Mouse (Mus musculus): ENCODE measurements around the gene Zfyve9. TPM values are rescaled to one million over a fixed set of nuclear protein-coding genes. Genes with fewer than 3 reads are reported as not detected.
A peak's percentile ranks its signal among the peaks of the same experiment; 100 is the strongest.

The Zfyve9 gene
- polyA plus RNA-seq, 1 experiment from 2014 or later = 3.6 TPM

- Histone ChIP-seq H3K9me3 (ENCODE audit: control insufficient read depth, low read length) (no peaks in the 10 kb centered on the region), H3K4me1 (ENCODE audit: control insufficient read depth, insufficient read depth, low read length) (no peaks in the 10 kb centered on the region), H3K27me3 (ENCODE audit: control insufficient read depth, insufficient read depth, low read length) (no peaks in the 10 kb centered on the region), H3K4me3 (ENCODE audit: low read depth, low read length) (no peak overlapping the region), H3K4me2 (no peak overlapping the region), H3K36me3 (ENCODE audit: control insufficient read depth, insufficient read depth, low read length) (no peaks in the 10 kb centered on the region), H3K9ac (ENCODE audit: low read length) (no peak overlapping the region), H3K27ac (ENCODE audit: low read depth, low read length) (no peak overlapping the region)
- 92% methylated on average over 3 of the region's 3 CpGs for WGBS
- ATAC-seq (ENCODE audit: low FRiP score) = no peak
- peak; percentile 23 for DNase-seq (ENCODE audit: low spot score, missing footprints)
These were observed 34.3 kb downstream of the Zfyve9 start for GRCm38 (mm10) chr4:108746160-108746873.

- WGBS = 48% methylated on average over 3 of the region's 3 CpGs
- Histone ChIP-seq H3K4me2 (no peak overlapping the region), H3K4me3 (ENCODE audit: low read depth, low read length) (no peak overlapping the region), H3K36me3 (ENCODE audit: control insufficient read depth, insufficient read depth, low read length) (no peaks in the 10 kb centered on the region), H3K27ac (ENCODE audit: low read depth, low read length) (no peak overlapping the region), H3K27me3 (ENCODE audit: control insufficient read depth, insufficient read depth, low read length) (no peaks in the 10 kb centered on the region), H3K9ac (ENCODE audit: low read length) (no peak overlapping the region), H3K9me3 (ENCODE audit: control insufficient read depth, low read length) (no peaks in the 10 kb centered on the region), H3K4me1 (ENCODE audit: control insufficient read depth, insufficient read depth, low read length) (no peaks in the 10 kb centered on the region)
- DNase-seq (ENCODE audit: low spot score, missing footprints) = peak; percentile 44
- ATAC-seq (ENCODE audit: low FRiP score) = no peak
These were observed 49.0 kb downstream of the Zfyve9 start for GRCm38 (mm10) chr4:108731582-108731981.

- Histone ChIP-seq H3K4me2 (no peak overlapping the region), H3K27ac (ENCODE audit: low read depth, low read length) (no peak overlapping the region), H3K4me3 (ENCODE audit: low read depth, low read length) (no peak overlapping the region), H3K27me3 (ENCODE audit: control insufficient read depth, insufficient read depth, low read length) (no peaks in the 10 kb centered on the region), H3K9me3 (ENCODE audit: control insufficient read depth, low read length) (no peaks in the 10 kb centered on the region), H3K9ac (ENCODE audit: low read length) (no peak overlapping the region), H3K4me1 (ENCODE audit: control insufficient read depth, insufficient read depth, low read length) (no peaks in the 10 kb centered on the region), H3K36me3 (ENCODE audit: control insufficient read depth, insufficient read depth, low read length) (no peaks in the 10 kb centered on the region)
- DNase-seq (ENCODE audit: low spot score, missing footprints) (peak; percentile 61), ATAC-seq (ENCODE audit: low FRiP score) (no peak)
- 86% methylated on average over 1 of the region's 1 CpGs for WGBS
These were observed 50.1 kb downstream of the Zfyve9 start for GRCm38 (mm10) chr4:108730450-108730849.

GRCm38 (mm10) chr4:108724102-108724501, 56.5 kb downstream of the Zfyve9 start:
- no peak for ATAC-seq (ENCODE audit: low FRiP score)
- Histone ChIP-seq H3K4me1 (ENCODE audit: control insufficient read depth, insufficient read depth, low read length) (no peaks in the 10 kb centered on the region), H3K9ac (ENCODE audit: low read length) (no peak overlapping the region), H3K27me3 (ENCODE audit: control insufficient read depth, insufficient read depth, low read length) (no peaks in the 10 kb centered on the region), H3K4me2 (no peak overlapping the region), H3K36me3 (ENCODE audit: control insufficient read depth, insufficient read depth, low read length) (0 out of 2 replicates have a peak, but pooled peaks cover 3% of the 10 kb centered on the region), H3K4me3 (ENCODE audit: low read depth, low read length) (no peak overlapping the region), H3K9me3 (ENCODE audit: control insufficient read depth, low read length) (no peaks in the 10 kb centered on the region), H3K27ac (ENCODE audit: low read depth, low read length) (no peak overlapping the region)
- WGBS = 93% methylated on average over 2 of the region's 2 CpGs
- no peak for DNase-seq (ENCODE audit: low spot score, missing footprints)

GRCm38 (mm10) chr4:108721245-108721784, 59.3 kb downstream of the Zfyve9 start:
- no peak overlapping the region for H3K4me2 ChIP-seq
- no peaks in the 10 kb centered on the region for H3K4me1 ChIP-seq (ENCODE audit: control insufficient read depth, insufficient read depth, low read length)
- ATAC-seq (ENCODE audit: low FRiP score) = no peak
- H3K9ac ChIP-seq (ENCODE audit: low read length) = no peak overlapping the region
- H3K4me3 ChIP-seq (ENCODE audit: low read depth, low read length) = no peak overlapping the region
- no peak overlapping the region for H3K27ac ChIP-seq (ENCODE audit: low read depth, low read length)
- 85% methylated on average over 3 of the region's 3 CpGs for WGBS
- no peaks in the 10 kb centered on the region for H3K27me3 ChIP-seq (ENCODE audit: control insufficient read depth, insufficient read depth, low read length)
- DNase-seq (ENCODE audit: low spot score, missing footprints) = no peak
- H3K9me3 ChIP-seq (ENCODE audit: control insufficient read depth, low read length) = no peaks in the 10 kb centered on the region
- H3K36me3 ChIP-seq (ENCODE audit: control insufficient read depth, insufficient read depth, low read length) = 0 out of 2 replicates have a peak, but pooled peaks cover 3% of the 10 kb centered on the region

GRCm38 (mm10) chr4:108719349-108719748, 61.2 kb downstream of the Zfyve9 start, which contains the start of gene 3110021N24Rik:
3110021N24Rik (plus strand) TSS chr4:108719649.
- no peak for ATAC-seq (ENCODE audit: low FRiP score)
- 91% methylated on average over 5 of the region's 5 CpGs for WGBS

GRCm38 (mm10) chr4:108708209-108708608, 72.4 kb downstream of the Zfyve9 start:
- WGBS = 89% methylated on average over 5 of the region's 5 CpGs
- no peak overlapping the region for H3K4me2 ChIP-seq
- ATAC-seq (ENCODE audit: low FRiP score) (no peak), DNase-seq (ENCODE audit: low spot score, missing footprints) (no peak)
- no peaks in the 10 kb centered on the region for H3K36me3 ChIP-seq (ENCODE audit: control insufficient read depth, insufficient read depth, low read length)
- no peak overlapping the region for H3K4me3 ChIP-seq (ENCODE audit: low read depth, low read length)
- H3K9ac ChIP-seq (ENCODE audit: low read length) = no peak overlapping the region
- no peak overlapping the region for H3K27ac ChIP-seq (ENCODE audit: low read depth, low read length)
- H3K9me3 ChIP-seq (ENCODE audit: control insufficient read depth, low read length) = no peaks in the 10 kb centered on the region
- no peaks in the 10 kb centered on the region for H3K4me1 ChIP-seq (ENCODE audit: control insufficient read depth, insufficient read depth, low read length)
- H3K27me3 ChIP-seq (ENCODE audit: control insufficient read depth, insufficient read depth, low read length) = no peaks in the 10 kb centered on the region

More at GRCm38 (mm10) chr4:108719349-108719748, 61.2 kb downstream of the Zfyve9 start, which contains the start of gene 3110021N24Rik:
- Histone ChIP-seq H3K27ac (ENCODE audit: low read depth, low read length) (no peak within 1 kb of the TSS), H3K4me3 (ENCODE audit: low read depth, low read length) (no peak within 1 kb of the TSS), H3K4me2 (no peak within 1 kb of the TSS), H3K9ac (ENCODE audit: low read length) (no peak within 1 kb of the TSS), H3K9me3 (ENCODE audit: control insufficient read depth, low read length) (no peaks in the 10 kb centered on the region), H3K27me3 (ENCODE audit: control insufficient read depth, insufficient read depth, low read length) (no peaks in the 10 kb centered on the region), H3K36me3 (ENCODE audit: control insufficient read depth, insufficient read depth, low read length) (0 out of 2 replicates have a peak, but pooled peaks cover 3% of the 10 kb centered on the region), H3K4me1 (ENCODE audit: control insufficient read depth, insufficient read depth, low read length) (no peaks in the 10 kb centered on the region)
- no peak for DNase-seq (ENCODE audit: low spot score, missing footprints)

GRCm38 (mm10) chr4:108696934-108697333, 83.7 kb downstream of the Zfyve9 start:
- no peaks in the 10 kb centered on the region for H3K36me3 ChIP-seq (ENCODE audit: control insufficient read depth, insufficient read depth, low read length)

GRCm38 (mm10) chr4:108691469-108691868, 89.1 kb downstream of the Zfyve9 start:
- no peaks in the 10 kb centered on the region for H3K9me3 ChIP-seq (ENCODE audit: control insufficient read depth, low read length)
- H3K4me2 ChIP-seq = no peak overlapping the region
- DNase-seq (ENCODE audit: low spot score, missing footprints) (no peak), ATAC-seq (ENCODE audit: low FRiP score) (no peak)
- H3K9ac ChIP-seq (ENCODE audit: low read length) = no peak overlapping the region
- no peaks in the 10 kb centered on the region; the same call in 1 of the 2 replicates for H3K36me3 ChIP-seq (ENCODE audit: control insufficient read depth, insufficient read depth, low read length)
- no peak overlapping the region for H3K4me3 ChIP-seq (ENCODE audit: low read depth, low read length)
- no peaks in the 10 kb centered on the region for H3K4me1 ChIP-seq (ENCODE audit: control insufficient read depth, insufficient read depth, low read length)
- H3K27ac ChIP-seq (ENCODE audit: low read depth, low read length) = no peak overlapping the region
- H3K27me3 ChIP-seq (ENCODE audit: control insufficient read depth, insufficient read depth, low read length) = no peaks in the 10 kb centered on the region

More at GRCm38 (mm10) chr4:108696934-108697333, 83.7 kb downstream of the Zfyve9 start:
- no peak for DNase-seq (ENCODE audit: low spot score, missing footprints)
- no peak overlapping the region for H3K4me2 ChIP-seq
- no peak overlapping the region for H3K27ac ChIP-seq (ENCODE audit: low read depth, low read length)
- no peak overlapping the region for H3K4me3 ChIP-seq (ENCODE audit: low read depth, low read length)
- no peak for ATAC-seq (ENCODE audit: low FRiP score)
- no peaks in the 10 kb centered on the region for H3K9me3 ChIP-seq (ENCODE audit: control insufficient read depth, low read length)
- H3K27me3 ChIP-seq (ENCODE audit: control insufficient read depth, insufficient read depth, low read length) = no peaks in the 10 kb centered on the region
- H3K4me1 ChIP-seq (ENCODE audit: control insufficient read depth, insufficient read depth, low read length) = no peaks in the 10 kb centered on the region
- H3K9ac ChIP-seq (ENCODE audit: low read length) = no peak overlapping the region
- 53% methylated on average over 3 of the region's 3 CpGs for WGBS
